Mouse (Mus musculus) MEL (cell line): ENCODE results near the gene Slc5a2.

ENCODE experiments used
- CHD2 ChIP-seq: IDR thresholded peaks from 2 replicates; pipeline ENCODE4 v1.6.1; 2011; ENCODE audit warnings: low read length, improper control_type of control experiment
- EP300 ChIP-seq, 2 experiments: IDR thresholded peaks; 2 replicates each; pipeline ENCODE4 v1.6.1; 2011; ENCODE audit warnings: improper control_type of control experiment in 2 of 2, low read length in 2 of 2, low read depth in 1 of 2, mild to moderate bottlenecking in 1 of 2
- NRF1 ChIP-seq: IDR thresholded peaks from 2 replicates; pipeline ENCODE4 v1.6.1; 2014; ENCODE audit warnings: low read depth, mild to moderate bottlenecking, inconsistent platforms, low read length, improper control_type of control experiment, moderate library complexity; ENCODE audit not compliant: poor library complexity, insufficient read depth, severe bottlenecking
- POLR2AphosphoS5 ChIP-seq: IDR thresholded peaks from 2 replicates; pipeline ENCODE4 v1.6.1; 2012; ENCODE audit warnings: low read depth, borderline replicate concordance, mild to moderate bottlenecking, inconsistent platforms, low read length, moderate library complexity, mixed read lengths

GRCm38 (mm10) chr7:128271496-128271895 lies 6.0 kb downstream of the Slc5a2 start:
- TF ChIP-seq CHD2 (no peak), POLR2AphosphoS5 (no peak), NRF1 (no peak), EP300 (IDR thresholded peaks at IDR 0.05; ENCODE audit: low read depth in 1 of 2, low read length in 2 of 2) (no peak)
